Mouse (Mus musculus) MEL (cell line): ENCODE measurements around the gene Gmfg.

Source experiments
- CTCF ChIP-seq, 3 experiments: IDR thresholded peaks in 2 of 3; conservative IDR thresholded peaks in 1 of 3; 2 replicates each; pipeline ENCODE4 v1.5.1; 2011 to 2012; ENCODE audit warnings: low read length in 3 of 3, low read depth in 2 of 3, mild to moderate bottlenecking in 2 of 3, improper control_type of control experiment in 1 of 3, inconsistent platforms in 1 of 3, mixed read lengths in 1 of 3, moderate library complexity in 1 of 3; ENCODE audit not compliant: control insufficient read depth in 1 of 3, insufficient read depth in 1 of 3, poor library complexity in 1 of 3, severe bottlenecking in 1 of 3
- POLR2A ChIP-seq, 2 experiments: IDR thresholded peaks; 2 replicates each; pipeline ENCODE4 v1.6.1; 2011 to 2012; ENCODE audit warnings: low read length in 2 of 2, mild to moderate bottlenecking in 2 of 2, control low read depth in 1 of 2, improper control_type of control experiment in 1 of 2, low read depth in 1 of 2, moderate library complexity in 1 of 2; ENCODE audit not compliant: control insufficient read depth in 1 of 2, insufficient read depth in 1 of 2, poor library complexity in 1 of 2
- TBP ChIP-seq: IDR thresholded peaks from 2 replicates; pipeline ENCODE4 v1.8.0; 2011; ENCODE audit warnings: low read depth, low read length, improper control_type of control experiment

GRCm38 (mm10) chr7:28393272-28393951 lies 43.8 kb upstream of the Gmfg start:
- TF ChIP-seq CTCF (IDR thresholded peaks at IDR 0.05 in 2 of 3, conservative IDR thresholded peaks at IDR 0.05 in 1 of 3; ENCODE audit: control insufficient read depth in 1 of 3, insufficient read depth in 1 of 3, low read depth in 2 of 3, low read length in 3 of 3, poor library complexity in 1 of 3, severe bottlenecking in 1 of 3), result no peak
- TF ChIP-seq POLR2A (IDR thresholded peaks at IDR 0.05; ENCODE audit: control insufficient read depth in 1 of 2, insufficient read depth in 1 of 2, low read depth in 1 of 2, low read length in 2 of 2, poor library complexity in 1 of 2), result peak in 1 of 2 experiments; percentile 15; a peak in 1 of 4 replicates
- TF ChIP-seq TBP, result no peak
